Mouse (Mus musculus): Measurements from ENCODE around the gene Ncbp2.

DNA sequence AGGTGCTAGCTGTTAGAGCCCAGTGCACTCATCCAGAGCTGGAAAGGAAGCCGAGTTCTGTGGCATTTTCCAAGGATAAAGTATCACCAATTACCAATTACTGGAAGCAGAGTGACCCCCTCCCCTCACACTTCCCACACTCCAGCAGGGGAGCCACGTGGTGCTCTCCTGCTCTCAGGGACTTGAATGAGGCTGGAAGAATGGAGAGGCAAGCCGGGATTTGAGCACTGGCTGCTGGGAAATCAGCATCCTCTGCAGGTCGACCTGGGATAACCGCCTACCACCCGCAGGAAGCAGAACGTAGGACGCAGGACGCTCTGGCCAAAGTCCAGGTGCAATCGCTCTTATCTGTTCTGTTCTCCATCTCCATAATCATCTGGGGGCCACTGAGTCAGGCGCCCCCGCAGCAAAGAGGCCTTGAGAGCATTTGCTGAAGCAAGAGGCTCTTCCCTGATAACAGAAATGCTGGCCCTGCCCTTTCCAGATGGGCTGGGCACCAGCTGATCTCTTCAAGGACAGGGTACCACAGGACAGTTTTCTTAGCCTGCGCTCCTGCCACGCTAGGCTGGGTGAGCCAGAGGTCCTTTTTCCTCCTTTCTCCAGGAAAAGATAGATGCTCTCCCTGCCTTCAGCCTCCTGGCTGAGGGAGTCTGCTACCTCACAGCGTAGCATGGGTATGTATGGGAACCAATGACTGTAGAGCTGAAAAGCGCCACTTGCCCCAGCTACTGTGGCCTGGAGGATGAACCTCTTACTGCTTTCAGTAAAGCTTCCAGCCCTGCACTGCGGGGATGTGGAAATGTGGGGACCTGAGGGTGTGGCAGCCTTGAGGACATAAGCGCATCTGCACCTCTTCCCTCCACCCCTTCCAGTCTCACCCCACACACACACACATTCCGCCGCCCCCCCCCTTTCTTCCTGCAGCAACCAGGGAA lies 42.2 kb upstream of the Ncbp2 start:
- TF ChIP-seq CTCF (IDR thresholded peaks at IDR 0.05; ENCODE audit: low read depth) (0 out of 2 replicates have a peak, but pooled peaks have one; percentile 3), EP300 (IDR thresholded peaks at IDR 0.05; ENCODE audit: low read depth) (no peak)
